Mouse (Mus musculus) myocyte (in vitro differentiated cells): ENCODE results near the gene Gm48551. TPM values are rescaled to one million over a fixed set of nuclear protein-coding genes. Genes with fewer than 3 reads are reported as not detected.
A peak's percentile ranks its signal among the peaks of the same experiment; 100 is the strongest.

Experiments
- H3K27me3 ChIP-seq: one replicate; pipeline ENCODE4 v1.6.1; 2011; ENCODE audit not compliant: control insufficient read depth, insufficient read depth, insufficient read length
- H3K36me3 ChIP-seq: one replicate; pipeline ENCODE4 v1.6.1; 2011; ENCODE audit not compliant: control insufficient read depth, insufficient read depth
- H3K4me2 ChIP-seq: one replicate; pipeline ENCODE4 v1.6.1; 2011; ENCODE audit warnings: low read depth, control low read depth
- H3K4me3 ChIP-seq: one replicate; pipeline ENCODE4 v1.5.1; 2011; ENCODE audit warnings: mild to moderate bottlenecking, control low read depth, moderate library complexity
- H3K79me2 ChIP-seq: one replicate; pipeline ENCODE4 v1.6.1; 2011; ENCODE audit not compliant: control insufficient read depth, insufficient read depth
- H3ac ChIP-seq: one replicate; pipeline ENCODE4 v1.6.1; 2011; ENCODE audit not compliant: control insufficient read depth, insufficient read length
- CEBPB ChIP-seq: IDR thresholded peaks from 2 replicates; pipeline ENCODE4 v1.6.1; 2011; ENCODE audit warnings: mild to moderate bottlenecking, moderate library complexity; ENCODE audit not compliant: poor library complexity, insufficient read depth, severe bottlenecking
- E2F4 ChIP-seq: IDR thresholded peaks from one replicate; pipeline ENCODE4 v1.6.1; 2011; ENCODE audit warnings: mild to moderate bottlenecking, control low read depth, moderate library complexity; ENCODE audit not compliant: insufficient read depth
- MAX ChIP-seq: IDR thresholded peaks from one replicate; pipeline ENCODE4 v1.6.1; 2011; ENCODE audit warnings: low read depth, mild to moderate bottlenecking, control low read depth
- MYOD1 ChIP-seq, 3 experiments: IDR thresholded peaks; one replicate each; pipeline ENCODE4 v1.6.1; 2011; ENCODE audit warnings: control low read depth in 2 of 3, low read depth in 2 of 3, mild to moderate bottlenecking in 2 of 3, moderate library complexity in 1 of 3; ENCODE audit not compliant: insufficient read length in 2 of 3, control insufficient read depth in 1 of 3
- MYOG ChIP-seq, 3 experiments: IDR thresholded peaks; one replicate each; pipeline ENCODE4 v1.6.1; 2011; ENCODE audit warnings: control low read depth in 2 of 3, low read depth in 2 of 3, mild to moderate bottlenecking in 2 of 3; ENCODE audit not compliant: insufficient read length in 2 of 3, control insufficient read depth in 1 of 3, insufficient read depth in 1 of 3
- POLR2A ChIP-seq: IDR thresholded peaks from one replicate; pipeline ENCODE4 v1.6.1; 2011; ENCODE audit warnings: low read depth, mild to moderate bottlenecking, control low read depth, moderate library complexity; ENCODE audit not compliant: insufficient read length
- POLR2AphosphoS2 ChIP-seq: IDR thresholded peaks from one replicate; pipeline ENCODE4 v1.6.1; 2011; ENCODE audit warnings: low read depth, control low read depth; ENCODE audit not compliant: insufficient read length
- REST ChIP-seq: IDR thresholded peaks from one replicate; pipeline ENCODE4 v1.6.1; 2011; ENCODE audit warnings: mild to moderate bottlenecking, control low read depth, moderate library complexity; ENCODE audit not compliant: insufficient read depth, insufficient read length
- SRF ChIP-seq: IDR thresholded peaks from one replicate; pipeline ENCODE4 v1.6.1; 2011; ENCODE audit warnings: low read depth; ENCODE audit not compliant: control insufficient read depth, insufficient read length
- TCF12 ChIP-seq: IDR thresholded peaks from one replicate; pipeline ENCODE4 v1.6.1; 2011; ENCODE audit warnings: mild to moderate bottlenecking, control low read depth; ENCODE audit not compliant: poor library complexity, insufficient read depth, severe bottlenecking
- TCF3 ChIP-seq: IDR thresholded peaks from one replicate; pipeline ENCODE4 v1.6.1; 2011; ENCODE audit warnings: low read depth, control low read depth; ENCODE audit not compliant: insufficient read length
- USF1 ChIP-seq: IDR thresholded peaks from one replicate; pipeline ENCODE4 v1.6.1; 2011; ENCODE audit warnings: low read depth, mild to moderate bottlenecking, control low read depth, moderate library complexity
- polyA plus RNA-seq: library from polyadenylated mRNA; unstranded; fragments of >200 nt; fragmentation: generic; extraction: Trizol; gene quantifications from one replicate; pipeline ENCODE4 v1.2.1, GENCODE M21; 2012; ENCODE audit warnings: missing spikeins

Gm48551 gene
- polyA plus RNA-seq, 1 experiment, result 1.7 TPM

DNA sequence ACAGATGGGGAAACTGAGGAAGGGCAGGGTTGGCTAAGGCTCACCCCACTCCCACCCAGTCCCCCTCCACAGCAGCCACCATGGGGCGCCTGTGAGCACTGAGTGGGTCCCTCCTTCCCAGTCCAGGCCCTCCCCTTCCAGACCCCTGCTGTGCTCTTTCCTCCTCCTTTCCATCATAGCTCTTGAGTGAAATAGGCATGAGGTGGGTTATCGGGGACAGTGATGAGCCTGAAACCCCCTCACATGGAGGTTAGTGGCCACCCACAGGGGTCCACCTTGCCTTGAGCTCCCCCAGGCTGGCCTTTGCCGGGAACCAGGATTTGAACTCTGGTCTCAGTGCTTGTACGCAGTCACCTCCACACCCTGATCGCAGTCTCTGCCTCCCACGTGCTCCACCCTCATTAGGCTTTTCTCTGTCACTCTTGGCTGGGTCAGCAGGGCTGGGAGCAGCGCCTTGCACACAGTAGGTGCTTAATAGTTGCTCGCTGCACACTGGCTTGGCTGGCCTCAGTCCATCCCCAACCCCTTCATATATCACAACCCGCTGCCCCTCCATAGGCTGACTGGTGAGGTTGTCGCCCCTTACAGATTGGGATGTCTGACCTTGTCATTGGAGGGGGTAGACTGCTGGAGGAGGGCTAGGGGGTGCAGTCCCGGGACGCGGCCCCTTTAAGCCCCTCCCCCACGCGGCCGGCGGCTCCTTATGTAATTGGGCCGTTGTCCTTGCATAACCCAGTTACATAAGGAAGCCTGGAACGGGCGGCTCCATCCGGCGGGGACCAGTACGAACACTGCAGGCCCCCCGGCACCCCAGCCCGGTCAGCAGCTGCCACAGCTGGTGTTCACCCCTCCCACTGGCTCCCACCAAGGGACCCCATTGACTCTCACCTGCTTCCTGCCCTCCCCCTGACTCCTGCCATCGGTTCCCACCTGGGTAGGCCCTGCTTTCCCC lies 29.3 kb downstream of the Gm48551 start:
- TF ChIP-seq USF1, result no peak
- TF ChIP-seq MYOG (IDR thresholded peaks at IDR 0.05; ENCODE audit: control insufficient read depth in 1 of 3, insufficient read depth in 1 of 3, insufficient read length in 2 of 3, low read depth in 2 of 3), result no peak
- no peak for TF ChIP-seq TCF3
- TF ChIP-seq MAX, result no peak
- TF ChIP-seq POLR2AphosphoS2, result no peak
- no peak for TF ChIP-seq SRF
- TF ChIP-seq MYOD1 (IDR thresholded peaks at IDR 0.05; ENCODE audit: control insufficient read depth in 1 of 3, insufficient read length in 2 of 3, low read depth in 2 of 3), result no peak
- TF ChIP-seq E2F4, result no peak
- no peak for TF ChIP-seq TCF12
- no peak for TF ChIP-seq POLR2A
- TF ChIP-seq REST, result no peak
- TF ChIP-seq CEBPB, result no peak
- peak overlapping the region; percentile 76 for H3K4me2 ChIP-seq
- no peaks in the 10 kb centered on the region for H3K27me3 ChIP-seq
- H3ac ChIP-seq, result no peak overlapping the region
- H3K4me3 ChIP-seq, result no peak overlapping the region
- H3K79me2 ChIP-seq, result peaks cover 51% of the 10 kb centered on the region
- H3K36me3 ChIP-seq, result peaks cover 5% of the 10 kb centered on the region

DNA sequence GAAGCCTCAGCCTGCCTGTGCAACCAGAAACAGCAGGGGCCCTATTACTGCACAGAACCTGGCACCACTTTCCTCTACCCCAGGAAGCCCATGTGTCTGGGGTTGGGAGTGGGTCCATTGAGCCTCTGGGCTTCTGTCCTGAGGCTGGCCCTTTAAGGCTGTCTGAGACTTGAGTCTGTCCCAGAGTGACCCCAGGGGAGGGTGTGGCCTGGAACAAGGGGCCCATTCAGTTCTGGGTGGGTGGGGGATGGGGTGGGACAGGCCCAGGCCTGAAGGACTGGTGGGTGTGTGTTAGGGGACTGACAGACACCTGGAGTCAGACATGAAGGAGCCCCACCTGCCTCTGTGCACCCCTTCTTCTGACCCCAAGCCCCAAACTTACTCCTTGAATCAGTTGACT lies 30.4 kb downstream of the Gm48551 start:
- H3K4me2 ChIP-seq, result peak overlapping the region; percentile 61
- no peak overlapping the region for H3K4me3 ChIP-seq

DNA sequence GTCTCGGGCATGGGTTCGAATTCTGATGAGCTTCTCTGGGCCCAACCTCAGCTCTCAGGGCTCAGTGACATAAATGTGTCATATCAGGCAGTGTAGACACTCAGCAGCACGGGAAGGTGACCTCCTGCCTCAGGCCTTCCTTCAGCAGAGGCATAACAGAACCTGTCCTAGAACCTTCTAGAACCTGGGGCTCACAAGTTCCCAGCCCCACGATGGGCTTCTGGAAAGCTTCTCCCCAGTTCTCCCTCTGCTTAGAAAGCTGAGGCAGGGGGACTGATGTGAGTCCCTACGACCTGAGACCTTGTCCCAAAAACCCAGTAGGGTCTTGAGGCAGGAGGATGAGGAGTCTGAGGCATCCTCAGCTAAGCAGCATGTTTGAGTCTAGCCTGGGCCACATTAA lies 30.9 kb downstream of the Gm48551 start:
- peak overlapping the region; percentile 61 for H3K4me2 ChIP-seq

More for the DNA sequence above, 30.4 kb downstream of the Gm48551 start:
- no peaks in the 10 kb centered on the region for H3K27me3 ChIP-seq
- H3K79me2 ChIP-seq, result peaks cover 61% of the 10 kb centered on the region
- no peak for TF ChIP-seq REST
- no peak for TF ChIP-seq MAX
- TF ChIP-seq MYOG (IDR thresholded peaks at IDR 0.05; ENCODE audit: control insufficient read depth in 1 of 3, insufficient read depth in 1 of 3, insufficient read length in 2 of 3, low read depth in 2 of 3), result no peak
- TF ChIP-seq TCF3, result no peak
- TF ChIP-seq MYOD1 (IDR thresholded peaks at IDR 0.05; ENCODE audit: control insufficient read depth in 1 of 3, insufficient read length in 2 of 3, low read depth in 2 of 3), result peak in 1 of 3 experiments; percentile 8
- no peak overlapping the region for H3ac ChIP-seq
- H3K36me3 ChIP-seq, result peaks cover 5% of the 10 kb centered on the region

DNA sequence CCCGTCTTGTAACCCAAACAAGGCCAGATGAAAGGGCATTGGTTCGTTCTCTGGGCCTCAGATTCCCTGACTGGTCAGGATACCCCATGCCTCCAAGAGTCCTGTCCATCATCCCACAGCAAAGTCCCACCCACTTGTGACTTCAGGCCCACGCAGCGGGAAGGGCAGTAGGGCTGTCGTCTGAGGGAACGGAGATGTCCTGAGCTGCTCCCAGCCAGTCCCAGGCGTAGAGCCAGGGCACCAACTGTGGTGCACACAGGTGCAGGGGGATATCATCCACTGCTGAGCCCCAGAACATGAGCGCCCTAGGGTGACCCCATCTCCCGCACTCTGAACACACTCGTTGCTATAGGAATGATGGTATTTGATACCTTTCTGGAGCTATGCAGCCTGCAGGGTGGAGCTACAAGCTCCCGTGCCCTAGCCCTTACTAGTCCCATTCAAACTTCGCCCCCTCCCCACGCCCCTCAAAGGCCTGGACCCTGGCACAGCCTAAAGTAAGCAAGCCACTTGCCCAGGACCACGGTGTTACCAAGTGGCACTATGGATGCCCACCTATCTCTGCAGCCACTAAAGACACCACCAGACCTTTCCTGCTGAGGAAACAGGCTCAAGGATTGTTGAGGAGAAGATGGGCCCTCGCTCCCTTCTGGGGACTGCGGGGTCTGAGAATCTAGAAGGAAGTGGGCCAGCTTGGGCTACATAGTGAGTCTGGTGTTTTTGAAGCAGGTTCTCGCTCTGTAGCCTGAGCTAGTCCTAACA lies 31.5 kb downstream of the Gm48551 start:
- peaks cover 65% of the 10 kb centered on the region for H3K79me2 ChIP-seq
- no peaks in the 10 kb centered on the region for H3K27me3 ChIP-seq
- H3K4me3 ChIP-seq, result no peak overlapping the region
- H3ac ChIP-seq, result no peak overlapping the region
- no peak for TF ChIP-seq MAX
- TF ChIP-seq MYOG (IDR thresholded peaks at IDR 0.05; ENCODE audit: control insufficient read depth in 1 of 3, insufficient read depth in 1 of 3, insufficient read length in 2 of 3, low read depth in 2 of 3), result peak in 2 of 3 experiments; percentile 86 to 96
- no peak for TF ChIP-seq CEBPB
- TF ChIP-seq TCF3, result no peak
- TF ChIP-seq E2F4, result no peak
- no peak for TF ChIP-seq USF1
- peak; percentile 47 for TF ChIP-seq TCF12
- TF ChIP-seq REST, result no peak
- no peak for TF ChIP-seq POLR2A
- TF ChIP-seq SRF, result no peak
- no peak for TF ChIP-seq POLR2AphosphoS2
- peak in 1 of 3 experiments; percentile 91 for TF ChIP-seq MYOD1 (IDR thresholded peaks at IDR 0.05; ENCODE audit: control insufficient read depth in 1 of 3, insufficient read length in 2 of 3, low read depth in 2 of 3)
- H3K4me2 ChIP-seq, result peak overlapping the region; percentile 61
- peaks cover 5% of the 10 kb centered on the region for H3K36me3 ChIP-seq

More for the DNA sequence above, 30.9 kb downstream of the Gm48551 start:
- no peak overlapping the region for H3ac ChIP-seq
- TF ChIP-seq POLR2AphosphoS2 (no peak), POLR2A (no peak), MYOG (IDR thresholded peaks at IDR 0.05; ENCODE audit: control insufficient read depth in 1 of 3, insufficient read depth in 1 of 3, insufficient read length in 2 of 3, low read depth in 2 of 3) (no peak), REST (no peak), E2F4 (no peak), MYOD1 (IDR thresholded peaks at IDR 0.05; ENCODE audit: control insufficient read depth in 1 of 3, insufficient read length in 2 of 3, low read depth in 2 of 3) (no peak), CEBPB (no peak), TCF12 (no peak), TCF3 (no peak), SRF (no peak), MAX (no peak), USF1 (no peak)
- H3K36me3 ChIP-seq, result peaks cover 5% of the 10 kb centered on the region
- no peak overlapping the region for H3K4me3 ChIP-seq
- peaks cover 65% of the 10 kb centered on the region for H3K79me2 ChIP-seq
- H3K27me3 ChIP-seq, result no peaks in the 10 kb centered on the region
